Mouse (Mus musculus) small intestine, adult 2 months (tissue): ENCODE measurements around the gene Tnfsf9. TPM values are rescaled to one million over a fixed set of nuclear protein-coding genes. Genes with fewer than 3 reads are reported as not detected.

Source experiments
- H3K27ac ChIP-seq: fragments of 200-500 bp; 2 replicates; pipeline ENCODE4 v1.5.1; 2012; ENCODE audit warnings: low read depth, low read length, control low read depth, inconsistent platforms; ENCODE audit not compliant: insufficient read depth
- H3K27me3 ChIP-seq: fragments of 200-500 bp; 2 replicates; pipeline ENCODE4 v1.6.1; 2012; ENCODE audit warnings: mild to moderate bottlenecking, moderate library complexity, low read length, inconsistent platforms; ENCODE audit not compliant: control insufficient read depth, insufficient read depth
- H3K36me3 ChIP-seq: fragments of 200-500 bp; 2 replicates; pipeline ENCODE4 v1.6.1; 2012; ENCODE audit warnings: mild to moderate bottlenecking, low read length, control low read depth, inconsistent platforms; ENCODE audit not compliant: control insufficient read depth, insufficient read depth
- H3K4me1 ChIP-seq: fragments of 200-500 bp; 2 replicates; pipeline ENCODE4 v1.6.1; 2012; ENCODE audit warnings: low read length, inconsistent platforms, mixed read lengths; ENCODE audit not compliant: control insufficient read depth, insufficient read depth, insufficient read length
- H3K4me3 ChIP-seq: fragments of 200-500 bp; 2 replicates; pipeline ENCODE4 v1.5.1; 2012; ENCODE audit warnings: low read depth, mild to moderate bottlenecking, control low read depth, inconsistent platforms, low read length, moderate library complexity
- CTCF ChIP-seq: fragments of 200-500 bp; IDR thresholded peaks from 2 replicates; pipeline ENCODE4 v1.5.1; 2012; ENCODE audit warnings: low read depth, mild to moderate bottlenecking, control low read depth, inconsistent platforms, low read length, moderate library complexity, mixed read lengths; ENCODE audit not compliant: insufficient replicate concordance, insufficient read length; ENCODE audit errors: extremely low read depth
- POLR2A ChIP-seq: fragments of 200-500 bp; IDR thresholded peaks from 2 replicates; pipeline ENCODE4 v1.6.1; 2012; ENCODE audit warnings: low read depth, mild to moderate bottlenecking, control low read depth, inconsistent platforms, low read length, moderate library complexity
- WGBS: fragments of 180-500 bp; shearing (Covaris S2); methylation state at CpG from one replicate; pipeline ENCODE4 v1.1.7; 2018; 5-methylcytosine and 5-hydroxymethylcytosine counted together
- polyA plus RNA-seq: library from polyadenylated mRNA; depleted of rRNA; stranded (reverse); fragments of >200 nt; gene quantifications from 2 replicates; pipeline ENCODE4 v1.2.3, GENCODE M21; 2012

The Tnfsf9 gene
- polyA plus RNA-seq, 1 experiment = 2.6 TPM

GRCm38 (mm10) chr17:57107064-57107463 is 1.9 kb downstream of the Tnfsf9 start:
- 87% methylated on average over 5 of the region's 5 CpGs for WGBS
- no peak for TF ChIP-seq POLR2A
- no peak for TF ChIP-seq CTCF
- Histone ChIP-seq H3K27ac (no peak overlapping the region), H3K27me3 (no peaks in the 10 kb centered on the region), H3K36me3 (no peaks in the 10 kb centered on the region), H3K4me3 (no peak overlapping the region), H3K4me1 (peaks cover 4% of the 10 kb centered on the region)

- 89% methylated on average over 7 of the region's 7 CpGs for WGBS
- no peak for TF ChIP-seq CTCF
- no peak for TF ChIP-seq POLR2A
- H3K27ac ChIP-seq = no peak overlapping the region
- no peaks in the 10 kb centered on the region for H3K36me3 ChIP-seq
- H3K4me1 ChIP-seq = peaks cover 4% of the 10 kb centered on the region
- no peak overlapping the region for H3K4me3 ChIP-seq
- no peaks in the 10 kb centered on the region for H3K27me3 ChIP-seq
Measured at GRCm38 (mm10) chr17:57108040-57108665, 3.0 kb downstream of the Tnfsf9 start.

GRCm38 (mm10) chr17:57108666-57109171 is 3.6 kb downstream of the Tnfsf9 start:
- Histone ChIP-seq H3K27me3 (no peaks in the 10 kb centered on the region), H3K4me1 (peaks cover 4% of the 10 kb centered on the region), H3K27ac (no peak overlapping the region), H3K4me3 (no peak overlapping the region), H3K36me3 (no peaks in the 10 kb centered on the region)
- no peak for TF ChIP-seq POLR2A
- no peak for TF ChIP-seq CTCF
- 61% methylated on average over 5 of the region's 5 CpGs for WGBS

DNA sequence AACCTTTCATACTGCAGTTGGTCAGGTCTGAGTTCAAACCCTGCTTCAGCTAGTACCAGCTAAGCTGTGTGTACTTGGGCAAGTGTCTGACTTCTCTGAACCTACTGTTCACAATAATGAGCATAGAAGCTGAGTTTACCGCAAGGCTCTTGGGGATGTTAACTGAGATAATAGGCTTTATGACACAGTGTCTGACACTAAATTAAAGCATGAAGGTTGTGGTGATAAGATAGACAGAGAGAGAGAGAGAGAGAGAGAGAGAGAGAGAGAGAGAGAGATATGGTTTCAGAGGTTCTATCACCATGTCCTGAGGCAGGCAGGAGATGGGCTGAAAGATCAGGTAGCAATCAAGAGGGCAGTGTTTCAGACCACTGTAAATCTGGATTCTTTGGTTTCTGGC is 4.9 kb downstream of the Tnfsf9 start:
- Histone ChIP-seq H3K27ac (no peak overlapping the region), H3K4me3 (no peak overlapping the region), H3K27me3 (no peaks in the 10 kb centered on the region), H3K36me3 (no peaks in the 10 kb centered on the region), H3K4me1 (no peaks in the 10 kb centered on the region; the same call in 1 of the 2 replicates)
- TF ChIP-seq CTCF (no peak), POLR2A (no peak)
- WGBS = 85% methylated on average over 1 of the region's 1 CpGs

DNA sequence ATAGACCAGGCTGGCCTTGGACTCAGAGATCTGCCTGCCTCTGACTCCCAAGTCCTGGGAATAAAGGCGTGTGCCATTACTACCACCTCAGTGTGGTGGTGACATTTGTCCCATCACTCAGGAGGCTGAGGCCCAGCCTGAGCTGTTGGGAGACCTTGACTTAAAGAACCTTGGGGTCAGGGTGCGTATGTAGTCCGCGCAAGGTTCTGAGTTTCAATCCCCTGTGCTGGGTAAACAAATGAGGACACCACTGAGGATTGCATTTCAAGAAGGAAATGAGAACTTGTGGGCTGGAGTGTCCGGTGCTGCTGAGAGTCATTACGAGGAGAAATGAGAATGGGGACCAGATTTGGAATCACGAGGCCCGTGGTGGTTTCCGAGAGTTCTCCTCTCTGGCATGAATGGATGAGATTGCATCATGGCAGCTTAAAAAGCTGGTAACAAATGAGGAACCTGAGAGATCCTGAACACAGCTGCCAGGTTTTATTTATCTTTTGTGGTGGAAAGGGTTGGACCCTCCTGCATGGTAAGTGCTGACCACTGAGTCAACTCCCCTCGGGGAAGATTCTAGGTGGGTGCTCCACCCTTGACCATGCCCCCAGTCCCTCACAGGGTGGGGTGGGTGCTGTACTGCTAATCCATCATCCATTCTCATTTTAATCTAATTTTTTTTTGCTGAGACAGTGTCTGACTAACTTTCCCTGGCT is 7.8 kb downstream of the Tnfsf9 start:
- Histone ChIP-seq H3K27me3 (peaks cover 2% of the 10 kb centered on the region; the same call in 1 of the 2 replicates), H3K4me1 (no peaks in the 10 kb centered on the region; the same call in 1 of the 2 replicates), H3K4me3 (no peak overlapping the region), H3K27ac (no peak overlapping the region), H3K36me3 (no peaks in the 10 kb centered on the region)
- TF ChIP-seq POLR2A (no peak), CTCF (no peak)
- WGBS = 73% methylated on average over 10 of the region's 10 CpGs

GRCm38 (mm10) chr17:57116801-57117200 is 11.7 kb downstream of the Tnfsf9 start:
- no peaks in the 10 kb centered on the region; the same call in 1 of the 2 replicates for H3K4me1 ChIP-seq
- 58% methylated on average over 2 of the region's 2 CpGs for WGBS
- TF ChIP-seq CTCF = no peak
- H3K27me3 ChIP-seq = peaks cover 10% of the 10 kb centered on the region; the same call in 1 of the 2 replicates
- H3K27ac ChIP-seq = no peak overlapping the region
- H3K4me3 ChIP-seq = no peak overlapping the region
- no peaks in the 10 kb centered on the region for H3K36me3 ChIP-seq

DNA sequence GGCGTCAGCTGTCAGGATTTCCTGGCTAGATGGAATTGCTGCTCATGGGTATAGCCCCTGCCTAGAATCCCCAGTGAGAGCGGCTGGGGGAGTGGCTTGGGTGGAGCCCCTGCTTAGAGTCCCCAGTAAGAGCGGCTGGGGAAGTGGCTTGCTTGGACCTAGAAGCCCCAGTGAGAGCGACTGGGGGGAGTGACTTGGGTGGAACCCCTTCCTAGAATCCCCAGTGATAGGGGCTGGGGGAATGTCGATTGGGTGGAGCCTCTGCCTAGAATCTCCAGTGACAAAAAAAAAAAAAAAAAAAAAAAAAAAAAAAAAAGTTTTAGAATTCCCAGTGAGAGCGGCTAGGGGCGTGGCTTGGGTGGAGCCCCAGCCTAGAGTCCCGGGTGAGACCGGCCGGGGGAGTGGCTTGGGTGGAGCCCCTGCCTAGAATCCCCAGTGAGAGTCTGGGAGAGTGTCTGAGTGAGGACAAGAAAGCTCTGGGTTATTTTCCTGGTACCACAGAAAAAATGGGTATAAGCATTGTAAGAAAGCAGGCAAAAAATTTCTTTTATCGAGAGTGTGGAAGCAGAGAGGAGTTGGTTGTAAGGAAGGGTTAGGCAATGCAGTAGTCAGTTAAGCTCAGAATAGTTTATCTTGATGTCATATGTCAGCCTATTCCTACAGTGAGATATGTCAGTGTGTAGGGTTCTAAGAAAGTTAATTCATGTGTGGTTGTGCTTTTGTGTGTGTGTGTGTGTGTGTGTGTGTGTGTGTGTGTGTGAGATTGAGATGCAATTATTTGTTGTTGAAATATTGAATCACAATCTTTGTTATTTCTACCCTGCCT is 13.6 kb downstream of the Tnfsf9 start:
- peaks cover 10% of the 10 kb centered on the region; the same call in 1 of the 2 replicates for H3K27me3 ChIP-seq
- no peak for TF ChIP-seq POLR2A
- TF ChIP-seq CTCF = no peak
- H3K36me3 ChIP-seq = no peaks in the 10 kb centered on the region
- H3K4me1 ChIP-seq = no peaks in the 10 kb centered on the region
- H3K27ac ChIP-seq = no peak overlapping the region
- H3K4me3 ChIP-seq = no peak overlapping the region
- WGBS = 9% methylated on average over 11 of the region's 11 CpGs
